Mouse (Mus musculus) megakaryocyte progenitor cell, adult 5-6 weeks (primary cell): ENCODE measurements around the gene Olfr15. TPM values are rescaled to one million over a fixed set of nuclear protein-coding genes. Genes with fewer than 3 reads are reported as not detected.

ENCODE experiments used
- ATAC-seq: replicated peaks from 2 replicates; pipeline ENCODE4 v1.8.0; 2016; ENCODE audit warnings: mild to moderate bottlenecking, moderate TSS enrichment, inconsistent platforms; ENCODE audit not compliant: poor library complexity
- total RNA-seq, 2 experiments: library from RNA; stranded (forward) in 1 of 2; stranded (reverse) in 1 of 2; fragments of 157-497, 149-512 nt in 1 of 2; fragments of 200-1000 nt in 1 of 2; gene quantifications; 2 replicates each; pipeline versions ENCODE4 v1.2.3 to v1.2.4; 2015 to 2017

The Olfr15 gene
- total RNA-seq, 2 experiments from 2014 or later: not detected

DNA sequence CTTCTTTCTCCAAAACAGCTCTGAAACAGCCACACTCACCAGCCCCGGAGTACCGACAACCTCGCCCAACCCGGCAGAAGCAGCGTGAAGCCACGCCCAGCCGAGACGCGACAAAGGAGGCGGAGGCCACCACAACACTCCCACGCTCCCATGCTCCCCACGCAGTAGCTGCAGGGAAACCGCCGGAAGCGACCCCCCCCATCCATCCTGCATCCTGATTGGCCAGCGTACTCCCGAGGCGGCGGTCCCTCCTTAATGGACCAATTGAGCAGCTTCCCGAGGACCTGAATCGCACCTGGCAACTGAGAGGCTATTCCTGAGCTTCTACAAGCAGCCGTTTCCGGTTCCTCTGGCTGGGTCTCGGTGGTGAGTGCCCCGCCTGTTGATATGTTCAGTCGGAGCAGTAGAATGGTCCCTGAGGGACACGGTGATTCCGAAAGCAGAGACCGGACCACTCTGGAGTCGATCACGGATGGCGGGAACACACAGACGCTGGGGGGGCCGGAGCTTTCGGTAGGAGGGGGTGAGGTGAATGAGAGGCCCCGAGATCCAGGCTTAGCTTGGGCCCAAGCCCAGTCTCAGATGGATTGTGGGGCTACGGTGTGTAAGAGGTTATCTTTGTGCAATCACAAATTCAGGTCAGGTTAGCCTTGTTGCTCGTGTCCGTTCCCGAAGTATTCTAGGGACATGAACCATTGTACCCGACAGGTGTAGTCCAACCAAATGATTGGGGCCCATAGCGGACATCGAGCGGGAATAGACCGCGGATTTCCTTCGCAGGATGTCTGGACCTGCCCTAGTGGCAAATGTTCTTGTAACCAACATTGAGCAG, 41.8 kb downstream of the Olfr15 start, which contains the start of gene Naa60:
Gene Naa60 (plus strand): TSS at position 160 of the 832 bp plus-strand sequence.
- ATAC-seq: peak; percentile 98

GRCm38 (mm10) chr16:3876346-3876745, 45.7 kb downstream of the Olfr15 start:
- no peak for ATAC-seq

GRCm38 (mm10) chr16:3884201-3885064, 53.8 kb downstream of the Olfr15 start, which contains the start of the genes Zfp597 and Gm20695:
Gene Zfp597, minus strand, starts transcription at chr16:3884561.
Gene Gm20695, plus strand, starts transcription at chr16:3884648.
- ATAC-seq: peak; percentile 97

- peak; percentile 28 for ATAC-seq
These were observed 54.5 kb downstream of the Olfr15 start for GRCm38 (mm10) chr16:3885065-3885670.

GRCm38 (mm10) chr16:3891621-3892295, 61.1 kb downstream of the Olfr15 start:
- no peak for ATAC-seq

- no peak for ATAC-seq
These were observed 63.1 kb downstream of the Olfr15 start for GRCm38 (mm10) chr16:3893739-3894138.

Other genes starting within 250 kb of the Olfr15 start
- not detected in 2 replicates for gene Olfr161, start 239.8 kb upstream of the Olfr15 start, total RNA-seq (2015)
- not detected in 2 replicates for gene Olfr161, start 239.8 kb upstream of the Olfr15 start, total RNA-seq (2017)
- gene Mefv, start 112.8 kb upstream of the Olfr15 start, total RNA-seq (2015): 14.7 and 18.6 TPM in 2 replicates
- 46.7 and 53.5 TPM in 2 replicates for gene Mefv, start 112.8 kb upstream of the Olfr15 start, total RNA-seq (2017)
- 27.6 and 31.6 TPM in 2 replicates for gene Zfp263, start 86.8 kb upstream of the Olfr15 start, total RNA-seq (2015)
- gene Zfp263, start 86.8 kb upstream of the Olfr15 start, total RNA-seq (2017): 38.0 and 45.6 TPM in 2 replicates
- 0.32 and 0.49 TPM in 2 replicates for gene Zfp174, start 16.4 kb downstream of the Olfr15 start, total RNA-seq (2015)
- 0.51 and 0.92 TPM in 2 replicates for gene Zfp174, start 16.4 kb downstream of the Olfr15 start, total RNA-seq (2017)
- gene Naa60, start 41.5 kb downstream of the Olfr15 start, total RNA-seq (2015): 92.6 and 98.1 TPM in 2 replicates
- 26.2 and 38.9 TPM in 2 replicates for gene Naa60, start 41.5 kb downstream of the Olfr15 start, total RNA-seq (2017)
- gene Zfp597, start 53.7 kb downstream of the Olfr15 start, total RNA-seq (2015): 7.1 and 10.6 TPM in 2 replicates
- 13.2 and 14.7 TPM in 2 replicates for gene Zfp597, start 53.7 kb downstream of the Olfr15 start, total RNA-seq (2017)
- gene Gm20695, start 53.8 kb downstream of the Olfr15 start, total RNA-seq (2015): not detected in 2 replicates
- 0.21 and 1.3 TPM in 2 replicates for gene Gm20695, start 53.8 kb downstream of the Olfr15 start, total RNA-seq (2017)
- gene 1700037C18Rik, start 77.8 kb downstream of the Olfr15 start, total RNA-seq (2015): 2.0 and 2.6 TPM in 2 replicates
- 1.1 and 1.3 TPM in 2 replicates for gene 1700037C18Rik, start 77.8 kb downstream of the Olfr15 start, total RNA-seq (2017)
- 21.0 and 22.1 TPM in 2 replicates for gene Cluap1, start 77.9 kb downstream of the Olfr15 start, total RNA-seq (2015)
- gene Cluap1, start 77.9 kb downstream of the Olfr15 start, total RNA-seq (2017): 38.2 and 48.4 TPM in 2 replicates
- 0.39 and 1.0 TPM in 2 replicates for gene Nlrc3, start 145.8 kb downstream of the Olfr15 start, total RNA-seq (2015)
- 0.29 and 1.1 TPM in 2 replicates for gene Nlrc3, start 145.8 kb downstream of the Olfr15 start, total RNA-seq (2017)
- gene Slx4, start 172.9 kb downstream of the Olfr15 start, total RNA-seq (2015): 19.7 and 22.6 TPM in 2 replicates
- gene Slx4, start 172.9 kb downstream of the Olfr15 start, total RNA-seq (2017): 25.6 and 30.3 TPM in 2 replicates
- gene Dnase1, start 206.1 kb downstream of the Olfr15 start, total RNA-seq (2015): not detected in 2 replicates
- gene Dnase1, start 206.1 kb downstream of the Olfr15 start, total RNA-seq (2017): 0.57 and 1.00 TPM in 2 replicates
- gene Trap1, start 246.9 kb downstream of the Olfr15 start, total RNA-seq (2015): 89.6 and 94.3 TPM in 2 replicates
- 167 and 179 TPM in 2 replicates for gene Trap1, start 246.9 kb downstream of the Olfr15 start, total RNA-seq (2017)